In the genomic region with DNA sequence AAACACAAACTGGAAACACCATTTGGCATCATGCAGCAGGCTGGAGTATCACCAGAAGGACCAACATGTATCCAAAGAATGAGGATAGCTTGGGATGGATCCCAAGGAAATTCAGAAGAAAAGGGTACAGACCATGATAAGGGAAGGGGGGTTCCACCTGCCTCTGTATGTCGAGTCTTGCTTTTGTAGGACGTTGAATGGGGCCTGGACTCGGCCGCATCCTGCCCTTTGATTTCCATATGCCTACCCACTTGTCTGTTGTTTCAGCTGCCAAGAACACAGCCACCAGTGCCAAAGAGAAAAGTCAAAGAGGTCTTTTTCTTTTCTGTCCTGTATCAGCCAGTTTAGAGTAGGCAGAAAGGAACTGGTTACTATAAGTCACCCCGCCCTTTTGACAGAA, we compare ENCODE assay signal across 28 mouse cellular contexts.
DNase-seq lines count a peak whose midpoint lies in the region; ATAC-seq and TF ChIP-seq lines count a peak whose summit lies in the region.
"Had no signal": no experiment of that assay in that cellular context is flagged by ENCODE, and none has a peak within 500 bp of the region (broad histone marks: within the 10 kb centered on the region; RNA-seq: fewer than 3 reads in every experiment).

No protein-coding gene starts in this region.

- WGBS in forebrain, postnatal 0 days, result 48% methylated on average over 5 of the region's 5 CpGs
- 86% methylated on average over 5 of the region's 5 CpGs for WGBS in forebrain, embryonic 10.5 days

- no peaks in the 10 kb centered on the region for H3K27me3 ChIP-seq in forebrain, postnatal 0 days (ENCODE audit: insufficient read depth, low read length)
- no peaks in the 10 kb centered on the region for H3K27me3 ChIP-seq in forebrain, embryonic 10.5 days (ENCODE audit: poor library complexity, severe bottlenecking)
- H3K27me3 ChIP-seq: embryonic facial prominence, embryonic 15.5 days; limb, embryonic 12.5 days had no signal

- no peak for TF ChIP-seq CTCF in forebrain, postnatal 0 days (IDR thresholded peaks at IDR 0.05; ENCODE audit: low read depth)

- no peak overlapping the region for H3K4me2 ChIP-seq in forebrain, postnatal 0 days (ENCODE audit: low read depth)
- H3K4me2 ChIP-seq: embryonic facial prominence, embryonic 15.5 days; heart, embryonic 11.5 days; hindbrain, embryonic 14.5 days; limb, embryonic 12.5 days; liver, embryonic 11.5 days; midbrain, embryonic 11.5 days had no signal

- H3K4me3 ChIP-seq in forebrain, postnatal 0 days (ENCODE audit: low read depth, low read length), result no peak overlapping the region
- no peak overlapping the region for H3K4me3 ChIP-seq in forebrain, embryonic 10.5 days
- H3K4me3 ChIP-seq: embryonic facial prominence, embryonic 10.5 days; embryonic facial prominence, embryonic 15.5 days; gastrocnemius, adult 2 months; limb, embryonic 12.5 days had no signal

- no peak overlapping the region for H3K27ac ChIP-seq in forebrain, postnatal 0 days (ENCODE audit: low read depth, low read length)
- no peak overlapping the region for H3K27ac ChIP-seq in forebrain, embryonic 10.5 days
- H3K27ac ChIP-seq: embryonic facial prominence, embryonic 10.5 days; embryonic facial prominence, embryonic 15.5 days; gastrocnemius, adult 2 months; hindbrain, embryonic 14.5 days; limb, embryonic 12.5 days; stomach, postnatal 0 days had no signal

- H3K9ac ChIP-seq in forebrain, postnatal 0 days, result no peak overlapping the region
- H3K9ac ChIP-seq: embryonic facial prominence, embryonic 15.5 days; hindbrain, embryonic 14.5 days; limb, embryonic 12.5 days had no signal

- ATAC-seq in forebrain, postnatal 0 days, result peak; percentile 29; the same call in 1 of the 2 replicates
- ATAC-seq: intestine, postnatal 0 days; midbrain, embryonic 16.5 days had no signal

- H3K4me1 ChIP-seq in forebrain, postnatal 0 days (ENCODE audit: insufficient read depth), result no peaks in the 10 kb centered on the region
- H3K4me1 ChIP-seq in forebrain, embryonic 10.5 days, result no peaks in the 10 kb centered on the region
- H3K4me1 ChIP-seq: embryonic facial prominence, embryonic 10.5 days; embryonic facial prominence, embryonic 15.5 days; limb, embryonic 12.5 days had no signal

- DNase-seq in cerebellum, adult 11-12 months, result peak; percentile 8
- DNase-seq in cerebellum, postnatal 4 days (ENCODE audit: low spot score in 2 of 2), result no peak
- DNase-seq in forebrain, postnatal 0 days, result peak; percentile 21
- DNase-seq in forebrain, embryonic 10.5 days (ENCODE audit: extremely low spot score, low spot score), result no peak
- peak; percentile 25 for DNase-seq in cerebellum, adult 9-10 months
- DNase-seq in cerebellum, postnatal 36 days, result peak; percentile 15 to 32
- DNase-seq in adrenal gland, adult 8-10 months, result no peak
- DNase-seq: adrenal gland, postnatal 10 days; gastrocnemius, adult 2 months; gastrocnemius, postnatal 36 days; heart, postnatal 4 days; kidney, adult 9 months; kidney, postnatal 10 days; lung, postnatal 36 days; right cerebral cortex, adult 18-20 months; thymus, adult 18-20 months; thymus, postnatal 4 days had no signal

- no peaks in the 10 kb centered on the region for H3K36me3 ChIP-seq in forebrain, postnatal 0 days (ENCODE audit: insufficient read depth)
- no peaks in the 10 kb centered on the region for H3K36me3 ChIP-seq in forebrain, embryonic 10.5 days (replicated peaks)
- H3K36me3 ChIP-seq: embryonic facial prominence, embryonic 10.5 days; embryonic facial prominence, embryonic 15.5 days; G1E; limb, embryonic 12.5 days had no signal

- no peaks in the 10 kb centered on the region for H3K9me3 ChIP-seq in forebrain, postnatal 0 days (ENCODE audit: low read length)
- no peaks in the 10 kb centered on the region for H3K9me3 ChIP-seq in forebrain, embryonic 10.5 days
- H3K9me3 ChIP-seq: embryonic facial prominence, embryonic 10.5 days; embryonic facial prominence, embryonic 15.5 days; limb, embryonic 12.5 days had no signal

Comparison
In these comparisons a context has a peak if more than half of its experiments do, and no peak if none do; other contexts are left out.
1. DNase-seq: peak in cerebellum, adult 11-12 months (single experiment), forebrain, postnatal 0 days (single experiment), cerebellum, adult 9-10 months (single experiment) and cerebellum, postnatal 36 days (2 of 2); none in cerebellum, postnatal 4 days (0 of 2), forebrain, embryonic 10.5 days (single experiment) and adrenal gland, adult 8-10 months (single experiment).